Mouse (Mus musculus): ENCODE measurements around the gene Ccdc185.

The Ccdc185 gene

DNA sequence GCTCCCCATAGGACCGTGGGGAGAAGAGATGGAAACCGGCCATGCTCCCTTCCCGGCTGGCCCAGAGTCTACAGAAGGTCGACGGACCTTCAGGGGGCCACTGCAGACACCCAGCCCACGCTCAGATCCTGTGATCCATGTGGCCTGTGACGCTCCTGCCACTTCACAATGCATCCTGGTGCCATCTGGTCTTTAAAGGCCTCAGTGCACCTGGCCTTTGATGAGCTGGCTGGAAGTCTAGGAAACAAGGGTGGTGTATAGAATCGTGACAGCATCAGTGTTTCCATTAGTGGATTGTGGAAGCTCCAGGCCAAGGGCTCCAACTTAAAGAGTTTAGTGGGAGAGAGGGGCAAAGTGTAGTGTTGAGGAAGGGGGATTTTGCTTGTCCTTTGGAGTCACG is at the start of gene Ccdc185:
Gene Ccdc185 (minus strand): TSS at position 101 of the 400 bp plus-strand sequence.
- no peak for DNase-seq (ENCODE audit: low read depth)

DNA sequence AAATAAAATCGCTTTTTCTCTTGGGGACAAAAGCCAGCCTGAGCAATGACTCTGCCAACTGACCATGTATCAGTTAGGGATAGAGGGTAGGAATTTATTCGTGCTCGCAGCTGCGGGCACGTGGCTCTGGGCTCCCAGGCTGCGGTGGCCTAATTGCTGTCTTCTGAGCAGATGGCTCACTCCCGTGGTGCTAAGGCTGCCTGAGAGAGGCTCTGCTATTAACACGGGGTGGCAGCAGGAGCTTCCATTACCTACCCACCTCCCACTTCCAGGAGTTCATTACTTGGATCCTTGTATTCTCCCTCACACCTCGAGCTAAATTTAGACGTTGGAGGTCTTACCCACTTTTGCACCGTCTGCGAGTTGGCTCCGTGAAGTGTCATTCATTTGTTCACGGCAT is 48.1 kb upstream of the Ccdc185 start:
- no peak for DNase-seq (ENCODE audit: low read depth)

DNA sequence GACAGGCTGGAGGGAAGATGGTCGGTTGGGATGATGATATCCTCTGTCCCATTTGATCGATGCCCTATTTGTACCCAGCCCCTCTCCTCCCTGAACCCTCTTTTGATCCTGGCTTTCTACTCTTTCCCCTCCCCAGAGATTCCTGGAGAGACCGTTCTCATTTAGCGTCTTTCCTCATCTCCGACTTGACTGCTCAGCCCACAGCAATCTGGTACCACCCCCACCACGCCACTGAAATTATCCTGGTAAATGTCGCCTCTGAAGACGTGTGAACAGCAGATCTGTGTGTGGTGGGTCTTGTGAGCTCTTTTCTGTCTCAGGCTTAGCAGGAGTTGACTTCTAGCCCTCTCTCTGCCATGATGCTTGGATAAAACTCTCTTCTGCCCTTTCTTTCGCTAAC is 45.6 kb upstream of the Ccdc185 start:
- no peak for DNase-seq (ENCODE audit: low read depth)

DNA sequence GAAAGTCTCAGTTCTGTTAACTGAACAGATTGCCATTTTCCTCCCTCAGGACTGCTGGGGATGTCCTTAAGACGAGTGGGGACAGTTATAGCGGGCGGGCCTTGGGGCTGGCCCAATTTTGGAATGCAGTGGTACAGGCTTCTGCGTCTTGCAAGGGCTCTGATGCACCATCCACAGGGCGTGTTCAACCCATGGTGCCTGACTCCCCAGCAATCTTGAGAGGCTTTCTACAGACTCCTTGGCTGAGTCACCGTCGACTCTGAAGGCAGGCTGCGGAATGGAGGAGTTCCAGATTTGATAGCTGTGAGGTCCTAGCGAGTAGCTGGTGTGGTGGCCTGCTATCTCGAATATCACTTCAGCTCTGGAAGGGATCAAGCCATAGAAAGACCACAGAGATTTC is 45.2 kb upstream of the Ccdc185 start:
- no peak for DNase-seq (ENCODE audit: low read depth)

DNA sequence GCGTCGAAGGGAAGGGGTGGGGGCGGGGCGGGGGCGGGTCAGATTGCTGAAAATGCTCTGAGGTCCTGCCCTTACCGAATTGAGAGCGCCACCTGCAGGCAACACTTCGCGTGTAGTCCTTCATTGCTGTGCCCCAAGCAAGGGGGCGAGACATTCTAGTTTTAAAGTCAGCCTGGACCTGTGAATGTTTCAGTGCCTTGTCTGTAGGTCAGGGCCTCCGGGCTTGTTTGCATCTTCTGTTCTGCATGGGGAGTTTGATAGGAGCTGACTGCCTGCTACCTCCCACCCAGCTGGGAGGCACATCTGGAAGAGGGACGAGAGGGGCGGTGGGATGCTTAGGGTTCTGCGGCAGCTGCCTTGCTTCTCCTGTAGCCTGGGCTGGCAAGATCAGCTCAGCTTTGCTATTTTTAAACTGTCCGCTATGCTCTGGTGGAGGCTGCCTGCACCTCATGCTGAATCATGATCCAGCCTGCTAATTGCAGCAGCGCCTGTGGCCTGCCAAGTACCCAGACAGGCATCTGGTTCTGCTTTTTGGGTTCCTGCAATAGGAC is 43.6 kb upstream of the Ccdc185 start:
- DNase-seq (ENCODE audit: low read depth): peak; percentile 54

DNA sequence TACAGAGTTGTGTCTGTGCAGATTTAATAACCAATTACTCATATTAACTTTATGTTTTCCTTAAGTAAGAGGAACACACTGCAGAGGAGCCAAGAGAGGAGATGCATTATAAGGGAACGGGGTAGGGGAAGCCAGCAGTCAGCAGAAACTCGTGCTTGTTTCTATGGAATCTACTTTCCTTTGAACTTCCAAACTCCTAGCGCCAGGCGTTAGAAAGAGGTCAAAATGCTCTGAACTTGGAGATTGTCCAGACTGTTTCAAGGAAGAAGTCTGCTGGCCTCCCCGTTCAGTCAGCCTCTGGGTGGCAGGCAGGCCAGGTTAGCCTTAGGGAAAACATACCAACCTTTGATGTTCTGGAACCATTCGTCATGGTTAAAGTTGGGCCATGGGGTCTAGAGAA is 39.9 kb upstream of the Ccdc185 start:
- DNase-seq (ENCODE audit: low read depth): no peak

DNA sequence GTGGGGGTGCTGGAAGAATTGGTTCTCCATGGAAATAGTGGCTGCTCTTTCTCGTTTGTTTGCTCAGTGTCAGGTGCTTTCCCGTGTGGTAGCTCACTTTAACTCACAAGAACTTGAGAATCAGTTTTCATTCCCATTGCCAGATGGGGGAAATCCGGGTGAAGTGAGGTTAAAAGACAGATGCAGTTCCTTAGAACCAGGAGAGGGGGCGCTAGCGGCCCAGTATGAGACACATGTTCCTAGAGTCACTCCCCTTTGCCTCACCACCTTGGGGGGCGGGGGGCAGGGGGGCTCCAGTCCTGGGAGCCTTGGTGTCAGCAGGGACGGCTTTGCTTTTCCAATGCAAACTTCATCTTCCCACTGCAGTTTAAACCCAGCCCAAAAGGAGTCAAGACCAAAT is 38.0 kb upstream of the Ccdc185 start:
- DNase-seq (ENCODE audit: low read depth): no peak

DNA sequence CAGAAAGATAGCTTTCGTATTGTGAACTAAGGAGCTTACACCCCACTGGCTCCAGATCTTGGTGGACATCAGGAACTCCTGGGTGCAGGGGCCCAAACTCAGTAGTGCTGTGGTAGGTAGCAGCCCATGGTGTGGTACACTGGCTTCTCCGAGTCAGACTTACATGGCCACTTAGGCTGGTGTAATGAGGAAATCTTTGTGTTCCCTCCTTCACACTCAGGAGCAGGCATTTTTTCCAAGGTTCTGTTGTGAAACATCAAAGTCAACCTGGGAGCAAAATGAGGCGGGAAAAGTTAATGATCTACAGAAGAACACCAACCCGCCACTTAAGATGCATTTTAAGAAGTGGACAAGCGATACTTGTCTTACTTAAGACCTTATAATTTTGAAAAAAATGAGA is 36.5 kb upstream of the Ccdc185 start:
- no peak for DNase-seq (ENCODE audit: low read depth)

DNA sequence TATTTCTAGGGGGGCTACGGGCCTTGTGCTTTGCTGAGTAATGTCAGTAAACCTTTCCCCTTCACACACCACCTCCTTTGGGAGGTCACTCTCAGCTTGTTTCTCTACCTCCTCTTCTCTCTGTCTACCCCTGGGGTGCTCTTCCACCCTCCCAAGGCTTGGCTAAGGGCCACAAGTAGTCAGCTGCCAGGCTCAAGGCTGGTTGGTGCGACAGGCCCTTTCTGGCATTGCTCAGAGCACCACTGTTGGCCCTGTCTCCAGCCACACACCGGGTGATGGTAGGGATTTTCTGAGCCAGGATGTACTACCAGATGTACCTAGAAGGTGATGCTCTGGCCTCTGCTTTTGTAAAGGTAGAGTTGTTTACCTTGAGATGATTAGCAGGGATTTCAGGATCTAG is 35.8 kb upstream of the Ccdc185 start:
- no peak for DNase-seq (ENCODE audit: low read depth)

DNA sequence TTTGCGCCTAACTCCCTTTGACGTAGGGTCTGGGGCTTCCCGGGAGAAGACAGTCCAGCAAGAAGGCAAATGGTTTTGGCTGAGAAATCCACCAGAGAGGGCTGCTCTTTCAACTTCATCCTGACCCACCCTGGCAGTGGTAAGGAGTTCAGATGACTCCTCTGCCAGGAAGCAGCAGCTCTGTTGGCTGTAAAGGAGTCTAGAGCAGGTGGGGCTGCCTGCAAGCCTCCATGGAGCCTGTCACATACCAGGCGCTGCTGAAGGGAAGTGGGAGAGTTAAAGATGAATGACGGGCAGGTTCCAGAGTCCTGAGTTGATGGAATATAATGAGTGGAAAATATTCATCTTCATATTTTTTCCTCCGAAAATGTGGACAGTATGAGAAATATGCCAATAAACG is 34.8 kb upstream of the Ccdc185 start:
- DNase-seq (ENCODE audit: low read depth): no peak

DNA sequence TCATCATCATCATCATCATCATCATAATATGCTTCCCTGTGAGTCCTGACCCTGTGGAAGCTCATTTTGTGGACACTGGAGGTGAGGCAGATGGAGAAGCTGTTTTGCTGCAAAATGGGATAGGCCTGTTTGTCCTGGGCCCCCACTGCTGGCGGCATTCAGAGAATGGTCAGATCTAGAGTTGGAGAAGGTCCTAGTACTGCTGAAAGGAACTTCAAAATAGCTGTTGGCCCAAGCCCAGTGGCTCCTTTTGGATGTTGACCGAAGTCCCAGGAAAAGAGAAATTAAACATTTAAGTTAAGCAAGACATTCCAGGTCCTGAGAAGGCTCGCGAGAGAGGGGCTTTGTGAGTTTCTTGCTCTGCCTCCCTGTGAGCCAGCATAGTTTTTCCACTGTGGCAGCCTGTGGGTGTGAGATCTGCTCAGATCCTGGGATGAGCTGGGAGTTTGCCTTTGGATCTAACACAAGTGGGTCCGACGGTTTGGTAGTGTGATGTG is 30.1 kb upstream of the Ccdc185 start:
- no peak for DNase-seq (ENCODE audit: low read depth)

DNA sequence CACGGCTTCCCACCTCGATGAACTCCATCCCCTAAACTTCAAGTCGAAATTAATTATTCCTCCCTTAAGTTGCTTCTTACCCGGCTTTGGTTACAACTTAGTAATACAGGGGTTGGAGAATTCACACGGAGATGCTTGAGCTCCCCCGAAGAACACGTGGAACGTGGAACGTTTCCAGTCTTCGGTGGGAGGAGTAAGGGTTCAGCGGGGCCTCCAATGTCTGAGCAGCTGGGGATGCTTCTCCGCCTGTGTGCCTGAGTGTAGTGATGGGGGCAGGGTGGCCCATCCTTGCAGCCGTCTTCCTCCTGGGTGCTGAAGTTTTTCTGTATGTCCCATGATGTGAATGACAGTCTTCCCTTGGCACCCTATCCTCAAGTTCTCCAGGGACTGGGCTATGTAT is 29.2 kb upstream of the Ccdc185 start:
- DNase-seq (ENCODE audit: low read depth): no peak

DNA sequence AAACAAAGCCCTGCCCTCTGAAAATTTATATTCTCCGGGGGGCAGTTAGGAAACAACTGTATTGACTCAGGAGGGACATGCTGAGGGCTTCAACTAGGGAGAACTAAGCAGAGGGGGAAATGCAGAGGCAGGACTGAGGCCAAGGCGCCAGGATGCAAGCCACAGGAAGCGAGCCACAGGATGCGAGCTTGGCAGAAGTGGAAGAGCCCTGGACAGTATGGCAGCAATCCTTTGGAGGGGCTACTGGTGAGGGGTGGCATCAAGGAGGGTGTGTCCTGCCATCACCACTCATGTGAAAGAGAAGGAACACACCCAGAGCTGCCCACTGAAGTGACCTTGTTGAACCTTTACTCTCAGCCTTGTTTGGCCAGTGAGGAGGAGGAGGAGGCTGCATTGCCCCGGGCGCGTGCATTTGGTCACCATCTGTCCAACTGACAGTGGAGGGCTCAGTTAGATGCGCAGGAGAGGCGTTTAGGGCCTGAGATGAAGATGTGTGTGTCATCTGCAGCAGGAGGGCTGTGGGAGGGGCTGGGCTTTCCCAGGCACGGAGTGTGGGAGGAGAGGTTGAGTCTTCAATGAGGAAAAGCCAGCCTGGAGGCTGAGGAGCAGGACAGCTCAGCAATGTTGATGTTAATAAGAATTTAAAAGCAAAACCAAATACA is 27.9 kb upstream of the Ccdc185 start:
- no peak for DNase-seq (ENCODE audit: low read depth)

DNA sequence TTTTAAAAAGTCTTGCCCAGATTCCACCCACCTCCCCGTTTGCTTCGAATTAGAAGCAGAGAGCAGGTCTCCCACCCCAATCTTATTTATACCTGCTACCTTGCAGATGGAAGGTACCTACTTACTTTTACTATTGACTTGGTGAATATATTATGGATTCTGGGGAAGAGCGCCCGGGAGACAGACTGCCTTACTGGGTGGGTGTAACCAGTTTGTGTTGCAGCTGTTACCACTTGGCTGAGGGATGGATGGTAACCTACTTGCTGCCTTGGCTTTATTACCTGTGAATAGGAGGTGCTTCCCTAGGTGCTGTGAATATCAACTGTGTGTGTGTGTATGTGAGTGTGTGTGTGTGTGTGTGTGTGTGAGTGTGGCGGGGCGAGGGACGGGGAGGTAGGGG is 26.6 kb upstream of the Ccdc185 start:
- no peak for DNase-seq (ENCODE audit: low read depth)

DNA sequence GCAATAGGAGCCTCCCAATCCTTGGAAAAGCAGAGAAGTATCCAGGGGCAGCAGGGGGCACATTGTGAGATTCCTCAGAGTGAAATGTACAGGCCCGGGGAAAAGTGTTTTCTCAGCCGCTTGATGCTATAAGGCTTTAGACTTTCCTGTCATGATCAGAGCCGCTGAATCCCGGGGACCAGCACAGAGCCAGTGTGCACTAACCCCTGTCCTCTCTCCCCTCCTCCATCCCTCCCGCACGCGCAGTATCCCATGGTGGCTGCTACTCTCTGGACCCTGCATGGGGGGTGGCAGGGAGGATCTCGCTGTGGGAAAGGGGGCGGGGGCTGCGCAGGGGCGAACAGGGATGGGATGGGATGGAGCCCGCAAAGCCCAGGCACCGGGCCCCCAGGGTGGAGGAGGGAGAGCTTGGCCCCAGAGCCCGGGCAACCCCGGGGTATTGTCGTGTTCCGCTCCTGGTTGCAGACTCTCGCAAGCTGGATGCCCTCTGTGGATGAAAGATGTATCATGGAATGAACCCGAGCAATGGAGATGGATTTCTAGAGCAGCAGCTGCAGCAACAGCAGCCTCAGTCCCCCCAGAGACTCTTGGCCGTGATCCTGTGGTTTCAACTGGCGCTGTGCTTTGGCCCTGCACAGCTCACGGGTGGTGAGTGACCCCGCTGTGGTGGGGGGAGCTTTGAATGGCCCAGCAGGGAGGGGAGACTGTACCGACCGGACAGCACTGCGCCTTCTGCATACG is 15.7 kb upstream of the Ccdc185 start:
- no peak for DNase-seq (ENCODE audit: low read depth)

DNA sequence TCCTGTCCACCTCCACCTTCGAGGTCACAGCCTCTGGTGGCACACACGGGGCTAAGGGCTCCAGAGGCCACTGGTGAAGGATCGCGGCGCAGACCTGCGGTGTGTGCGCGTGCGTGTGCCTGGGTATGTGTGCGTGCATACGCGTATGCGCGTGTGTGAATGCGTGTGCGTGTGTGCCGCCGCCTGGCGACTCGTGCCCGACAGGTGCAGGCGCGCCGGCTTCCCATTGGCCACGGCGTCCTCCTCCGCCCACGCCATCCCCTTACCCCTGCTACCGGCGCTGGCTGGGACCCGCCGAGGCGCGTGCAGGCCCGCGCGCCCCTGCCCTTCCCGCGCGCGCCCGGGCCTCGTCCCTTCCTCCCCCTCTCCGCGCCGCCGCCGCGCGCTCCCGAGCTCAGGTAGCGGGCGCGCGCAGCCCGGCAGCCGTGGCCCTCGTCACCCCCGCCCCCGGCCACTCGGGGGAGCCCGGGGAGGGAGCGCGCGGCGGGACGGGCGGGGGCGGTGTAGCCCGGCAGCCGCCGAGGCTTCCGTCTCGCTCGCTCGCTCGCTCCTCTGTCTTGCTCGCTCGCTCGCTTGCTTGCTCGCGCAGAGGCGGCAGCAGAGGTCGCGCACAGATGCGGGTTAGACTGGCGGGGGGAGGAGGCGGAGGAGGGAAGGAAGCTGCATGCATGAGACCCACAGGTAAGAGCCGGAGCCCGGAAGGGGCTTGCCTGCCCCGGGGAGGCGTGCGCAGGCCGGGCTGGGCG is 14.9 kb upstream of the Ccdc185 start, which contains the start of gene Susd4:
Gene Susd4 (plus strand): TSS at position 145 of the 746 bp plus-strand sequence.
- DNase-seq (ENCODE audit: low read depth): no peak

DNA sequence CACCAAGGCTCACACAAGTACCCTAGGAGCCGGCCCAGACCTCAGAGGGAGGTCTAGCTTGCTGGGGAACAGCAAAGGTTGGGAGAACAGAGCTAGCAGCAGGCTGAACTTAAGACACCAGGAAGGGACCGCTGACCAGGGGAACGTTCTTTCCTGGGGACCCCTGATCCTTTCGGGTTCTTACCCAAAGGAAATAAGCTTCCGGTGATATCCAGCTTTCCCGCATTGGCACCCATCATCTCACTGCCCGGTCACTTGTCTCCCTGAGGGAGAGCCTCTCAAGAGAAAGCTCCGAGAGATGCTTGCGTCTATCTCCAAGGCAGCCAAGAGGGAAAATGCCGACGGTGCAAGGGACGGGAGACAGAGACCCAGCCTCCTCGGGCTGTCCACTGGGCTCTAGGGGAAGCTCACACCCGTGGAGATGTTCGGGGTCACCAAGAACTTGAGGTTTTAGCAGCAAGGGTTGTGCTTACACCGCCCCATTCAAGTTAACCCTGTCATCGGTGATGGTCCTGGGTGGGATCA is 14.3 kb upstream of the Ccdc185 start:
- no peak for DNase-seq (ENCODE audit: low read depth)

DNA sequence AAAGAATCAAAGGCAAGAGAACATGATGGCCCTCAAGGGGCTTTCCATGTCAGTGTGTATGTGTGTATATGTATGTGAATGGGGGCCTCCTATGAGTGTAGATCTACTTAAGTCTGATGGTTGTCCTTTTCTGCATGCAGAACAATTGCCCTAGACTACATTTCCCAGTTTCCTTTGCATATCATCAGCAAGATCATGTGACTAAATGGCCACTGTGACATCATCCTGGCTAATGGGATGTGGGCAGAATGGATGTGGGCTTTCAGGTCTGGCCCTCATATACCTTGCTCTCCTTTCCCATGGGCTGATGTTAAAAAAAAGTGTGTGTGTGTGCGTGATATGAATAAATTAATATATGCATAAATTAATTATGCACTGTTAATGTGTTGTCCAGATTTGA is 9.8 kb upstream of the Ccdc185 start:
- DNase-seq (ENCODE audit: low read depth): no peak

DNA sequence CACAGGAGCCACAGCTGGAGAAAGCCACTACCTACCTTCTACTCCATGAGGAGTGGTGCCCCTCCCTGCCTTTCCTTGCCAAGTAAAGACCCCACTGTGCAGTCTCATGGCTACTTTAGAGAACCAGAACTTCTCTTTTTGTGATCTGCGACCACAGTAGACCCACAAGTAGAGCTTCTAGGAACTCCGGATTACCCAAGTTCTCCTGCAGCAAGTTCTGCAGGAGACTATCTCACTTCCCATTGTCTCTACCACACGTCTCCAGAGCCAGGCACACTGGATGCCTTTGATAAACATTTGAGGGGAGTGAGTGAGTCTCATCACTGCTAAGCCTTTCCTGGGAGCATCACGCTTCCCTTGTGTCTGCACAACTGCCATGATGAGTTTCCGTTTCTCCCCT is 5.9 kb upstream of the Ccdc185 start:
- no peak for DNase-seq (ENCODE audit: low read depth)

DNA sequence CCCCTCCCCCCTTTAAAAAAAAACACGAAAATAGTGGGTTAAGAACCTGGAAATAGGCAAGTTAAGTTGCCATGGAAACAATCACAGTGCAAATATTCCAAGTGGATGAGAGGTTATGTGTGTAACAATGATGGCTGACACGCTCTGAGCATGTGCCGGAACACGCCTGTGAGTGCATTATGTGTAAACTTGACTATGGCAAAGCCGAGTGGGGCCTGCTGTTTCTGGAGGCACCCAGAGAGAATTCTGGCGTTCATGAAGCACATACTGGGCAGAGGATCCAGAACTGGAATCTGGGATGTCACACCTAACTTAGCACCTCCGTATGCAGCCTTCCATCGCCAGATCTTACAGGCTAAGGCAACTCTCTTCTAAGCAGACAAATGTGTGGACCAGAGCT is 4.7 kb upstream of the Ccdc185 start:
- no peak for DNase-seq (ENCODE audit: low read depth)

DNA sequence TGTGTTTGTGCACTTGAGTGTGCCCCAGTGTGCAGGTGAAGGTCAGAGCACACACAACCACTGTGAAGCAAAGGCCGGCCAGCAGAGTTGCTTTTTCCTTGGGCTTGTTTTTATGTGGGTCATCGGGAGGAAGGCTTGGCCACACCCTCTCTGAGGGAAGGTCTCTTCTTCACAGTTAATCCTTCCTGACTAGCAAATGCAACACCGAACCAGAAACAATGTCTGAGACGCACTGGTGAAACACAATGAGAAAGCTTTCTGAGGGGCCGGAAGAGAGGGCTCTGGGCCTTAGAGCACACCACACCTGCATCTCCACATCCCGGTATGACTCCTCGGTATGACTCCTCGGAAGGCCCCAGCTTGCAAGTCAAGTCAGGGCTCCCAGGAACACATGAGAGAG is 2.3 kb upstream of the Ccdc185 start:
- DNase-seq (ENCODE audit: low read depth): no peak

DNA sequence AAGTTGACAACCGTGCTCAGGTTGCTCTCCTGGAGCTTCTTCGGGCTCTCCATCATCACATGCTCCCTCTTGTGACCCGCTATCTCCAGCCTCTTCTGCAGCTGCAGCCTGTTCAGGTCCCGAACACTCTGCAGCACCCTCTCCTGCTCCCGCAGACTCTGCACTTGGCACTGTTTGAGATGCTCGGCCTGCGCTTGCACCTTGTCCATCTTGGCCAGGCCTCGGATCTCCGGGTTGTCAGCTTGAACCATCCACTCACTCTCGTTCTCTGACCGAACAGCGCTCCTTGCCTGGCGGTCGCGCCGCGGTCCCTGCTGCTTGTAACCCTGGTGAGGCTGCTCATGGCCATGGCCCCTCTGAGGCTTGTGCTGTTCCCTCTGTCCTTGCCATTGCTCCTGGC is 1.1 kb downstream of the Ccdc185 start:
- DNase-seq (ENCODE audit: low read depth): no peak
